Mouse (Mus musculus) erythroblast, embryonic 14.5 days (primary cell): ENCODE data around the gene Sec23a.

Source experiments
- GATA1 ChIP-seq: IDR thresholded peaks from 2 replicates; pipeline ENCODE4 v1.6.1; 2012; ENCODE audit warnings: low read length, inconsistent platforms, mixed read lengths
- TAL1 ChIP-seq: IDR thresholded peaks from 3 replicates; pipeline ENCODE4 v1.6.1; 2012; ENCODE audit warnings: low read length, inconsistent platforms, mixed read lengths

- no peak for TF ChIP-seq TAL1
- no peak for TF ChIP-seq GATA1
Observed at GRCm38 (mm10) chr12:59010482-59010881, 1.3 kb downstream of the Sec23a start.
